Mouse (Mus musculus) olfactory bulb, adult 2 months (tissue): Measurements from ENCODE around the gene Carmil3.

Experiments
- CTCF ChIP-seq: fragments of 200-500 bp; IDR thresholded peaks from 2 replicates; pipeline ENCODE4 v1.5.1; 2012; ENCODE audit warnings: low read depth, mild to moderate bottlenecking, low read length, moderate library complexity; ENCODE audit not compliant: insufficient read depth
- POLR2A ChIP-seq: fragments of 200-500 bp; IDR thresholded peaks from 2 replicates; pipeline ENCODE4 v1.6.1; 2012; ENCODE audit warnings: mild to moderate bottlenecking, low read depth, low read length, moderate library complexity; ENCODE audit not compliant: insufficient read depth

GRCm38 (mm10) chr14:55551347-55551746, 60.9 kb downstream of the Carmil3 start:
- TF ChIP-seq CTCF = no peak
- no peak for TF ChIP-seq POLR2A
